In genomic region chr19:10461584-10461983, GRCm38 (mm10) we compare ENCODE assay signal across 18 mouse cellular contexts. TPM values are rescaled to one million over a fixed set of nuclear protein-coding genes. Genes with fewer than 3 reads are reported as not detected.
"Had no signal": no experiment of that assay in that cellular context is flagged by ENCODE, and none has a peak within 500 bp of the region (broad histone marks: within the 10 kb centered on the region; RNA-seq: fewer than 3 reads in every experiment).

No protein-coding gene starts in this region.

- ATAC-seq: liver, embryonic 12.5 days; midbrain, embryonic 16.5 days had no signal

- H3K9ac ChIP-seq: liver, embryonic 12.5 days; liver, embryonic 14.5 days; lung, embryonic 15.5 days; midbrain, embryonic 12.5 days; neural tube, embryonic 13.5 days; neural tube, embryonic 15.5 days had no signal

- H3K9me3 ChIP-seq: liver, embryonic 12.5 days; lung, embryonic 15.5 days; midbrain, embryonic 10.5 days; midbrain, embryonic 12.5 days; neural tube, embryonic 13.5 days; neural tube, embryonic 15.5 days had no signal

- DNase-seq: lung, postnatal 4 days; midbrain, embryonic 14.5 days; right cerebral cortex, postnatal 25 days; right cerebral cortex, postnatal 4 days; spleen, adult 18-20 months; thymus, adult 18-20 months; thymus, postnatal 14 days; thymus, postnatal 36 days had no signal

- H3K4me2 ChIP-seq: liver, embryonic 12.5 days; midbrain, embryonic 12.5 days; neural tube, embryonic 13.5 days; neural tube, embryonic 15.5 days had no signal

- H3K4me3 ChIP-seq: liver, embryonic 12.5 days; lung, embryonic 15.5 days; midbrain, embryonic 10.5 days; midbrain, embryonic 12.5 days; myocyte; neural tube, embryonic 13.5 days; neural tube, embryonic 15.5 days had no signal

- H3K27ac ChIP-seq: liver, embryonic 12.5 days; liver, embryonic 14.5 days; lung, embryonic 15.5 days; midbrain, embryonic 10.5 days; midbrain, embryonic 12.5 days; neural tube, embryonic 13.5 days; neural tube, embryonic 15.5 days had no signal

- H3K36me3 ChIP-seq: liver, embryonic 12.5 days; lung, embryonic 15.5 days; midbrain, embryonic 10.5 days; midbrain, embryonic 12.5 days; neural tube, embryonic 13.5 days; neural tube, embryonic 15.5 days had no signal

RNA-seq across cellular contexts. Expression of gene Lrrc10b, which starts 4.3 kb away (rescaled TPM):
- polyA plus RNA-seq: liver, embryonic 16.5 days had no signal

RNA-seq across cellular contexts. Expression of gene Ppp1r32, which starts 21.1 kb away (rescaled TPM):
- polyA plus RNA-seq: liver, embryonic 12.5 days; liver, embryonic 16.5 days had no signal
